Mouse (Mus musculus): Measurements from ENCODE around the gene Zfp811.
"Not testable (repeated sequence)": the region's sequence is repeated elsewhere in the genome, so short reads cannot be mapped to it uniquely, and the experiment has no call there.

Gene Zfp811

GRCm38 (mm10) chr17:32809544-32810374 is at the start of gene Zfp811:
Gene Zfp811, minus strand, starts transcription at chr17:32809931.
- no peak for DNase-seq (ENCODE audit: low spot score in 2 of 2)

GRCm38 (mm10) chr17:32856713-32857112 is 47.0 kb upstream of the Zfp811 start:
- not testable (repeated sequence) for DNase-seq (ENCODE audit: low spot score in 2 of 2)

GRCm38 (mm10) chr17:32851581-32851980 is 41.9 kb upstream of the Zfp811 start:
- DNase-seq (ENCODE audit: low spot score in 2 of 2) = no peak

GRCm38 (mm10) chr17:32841388-32841787 is 31.7 kb upstream of the Zfp811 start:
- DNase-seq (ENCODE audit: low spot score in 2 of 2) = no peak

- DNase-seq (ENCODE audit: low spot score in 2 of 2) = no peak
These were observed 29.5 kb upstream of the Zfp811 start for GRCm38 (mm10) chr17:32839083-32839802.

- no peak for DNase-seq (ENCODE audit: low spot score in 2 of 2)
These were observed 20.7 kb upstream of the Zfp811 start for GRCm38 (mm10) chr17:32830418-32830782.

- peak; percentile 65 to 70 for DNase-seq (ENCODE audit: low spot score in 2 of 2)
These were observed 20.0 kb upstream of the Zfp811 start, which contains the start of gene Zfp799 for GRCm38 (mm10) chr17:32829540-32830417. Gene Zfp799, minus strand, starts transcription at chr17:32830261.

GRCm38 (mm10) chr17:32816074-32816784 is 6.5 kb upstream of the Zfp811 start:
- no peak for DNase-seq (ENCODE audit: low spot score in 2 of 2)

GRCm38 (mm10) chr17:32814136-32814535 is 4.4 kb upstream of the Zfp811 start:
- DNase-seq (ENCODE audit: low spot score in 2 of 2) = no peak

GRCm38 (mm10) chr17:32810648-32811047 is 917 bp upstream of the Zfp811 start:
- no peak for DNase-seq (ENCODE audit: low spot score in 2 of 2)

- DNase-seq (ENCODE audit: low spot score in 2 of 2) = no peak
These were observed 810 bp downstream of the Zfp811 start for GRCm38 (mm10) chr17:32808921-32809320.

- DNase-seq (ENCODE audit: low spot score in 2 of 2) = no peak
These were observed 20.5 kb downstream of the Zfp811 start for GRCm38 (mm10) chr17:32789244-32789643.

- no peak for DNase-seq (ENCODE audit: low spot score in 2 of 2)
These were observed 21.2 kb downstream of the Zfp811 start for GRCm38 (mm10) chr17:32788576-32788975.

- peak; percentile 76 to 83 for DNase-seq (ENCODE audit: low spot score in 2 of 2)
These were observed 21.6 kb downstream of the Zfp811 start, which contains the start of gene Zfp871 for GRCm38 (mm10) chr17:32788094-32788559. Gene Zfp871, minus strand, starts transcription at chr17:32788287.

- DNase-seq (ENCODE audit: low spot score in 2 of 2) = no peak
These were observed 22.2 kb downstream of the Zfp811 start for GRCm38 (mm10) chr17:32787436-32788093.

- no peak for DNase-seq (ENCODE audit: low spot score in 2 of 2)
These were observed 22.8 kb downstream of the Zfp811 start for GRCm38 (mm10) chr17:32786944-32787343.

- DNase-seq (ENCODE audit: low spot score in 2 of 2) = no peak
These were observed 24.1 kb downstream of the Zfp811 start for GRCm38 (mm10) chr17:32785656-32786055.

GRCm38 (mm10) chr17:32777564-32777963 is 32.2 kb downstream of the Zfp811 start:
- no peak for DNase-seq (ENCODE audit: low spot score in 2 of 2)

GRCm38 (mm10) chr17:32771213-32771612 is 38.5 kb downstream of the Zfp811 start:
- DNase-seq (ENCODE audit: low spot score in 2 of 2) = no peak

GRCm38 (mm10) chr17:32766422-32766821 is 43.3 kb downstream of the Zfp811 start:
- DNase-seq (ENCODE audit: low spot score in 2 of 2) = no peak

Data from urinary bladder, postnatal 36 days (tissue).